Mouse (Mus musculus): Measurements from ENCODE around the gene Mettl16. TPM values are rescaled to one million over a fixed set of nuclear protein-coding genes. Genes with fewer than 3 reads are reported as not detected.

Mettl16 gene
- polyA plus RNA-seq, 1 experiment from 2014 or later = 54.2 TPM

DNA sequence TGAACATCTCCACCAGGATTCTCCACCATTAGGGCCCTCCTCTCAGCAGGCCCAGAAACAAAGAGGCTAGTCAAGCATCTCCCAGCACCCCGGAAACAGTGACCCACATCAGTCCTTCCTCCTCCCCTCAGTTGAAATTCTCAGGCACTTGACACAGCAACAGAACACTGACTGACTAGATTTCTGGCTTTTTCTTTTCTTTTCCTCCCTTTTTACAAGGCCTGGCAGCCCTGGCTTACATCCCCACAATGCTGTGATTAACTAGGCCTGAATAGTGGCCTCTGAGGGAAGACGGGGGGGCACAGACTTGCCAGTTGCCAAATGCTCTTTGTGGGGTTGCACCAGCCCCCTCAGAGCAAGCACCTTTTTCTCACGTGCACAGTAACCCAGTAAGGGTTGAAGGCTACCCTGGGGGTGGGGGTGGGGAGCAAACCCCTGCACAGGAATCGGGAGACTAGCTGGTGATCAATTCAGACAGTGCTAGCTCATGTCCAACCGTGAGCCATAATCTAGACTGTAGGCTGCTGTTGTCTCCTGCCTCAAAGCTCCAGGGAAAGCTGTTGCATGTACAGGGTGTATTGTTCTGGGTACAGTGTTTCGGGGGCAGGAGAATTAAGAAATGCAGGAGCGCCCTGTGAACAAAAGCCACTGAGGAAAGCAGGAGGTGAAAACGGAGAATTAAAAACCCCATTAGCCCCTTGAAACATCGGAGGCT lies 19.1 kb upstream of the Mettl16 start:
- Histone ChIP-seq H3K27ac (peak overlapping the region; percentile 79), H3K4me3 (no peak overlapping the region), H3K9ac (peak overlapping the region; percentile 37; the same call in 1 of the 2 replicates), H3K36me3 (ENCODE audit: poor library complexity, severe bottlenecking) (no peaks in the 10 kb centered on the region), H3K4me2 (peak overlapping the region; percentile 35; the same call in 1 of the 2 replicates), H3K4me1 (peaks cover 13% of the 10 kb centered on the region), H3K9me3 (replicated peaks) (no peaks in the 10 kb centered on the region), H3K27me3 (no peaks in the 10 kb centered on the region)
- 7% methylated on average over 9 of the region's 9 CpGs for WGBS
- peak; percentile 62; the same call in 1 of the 2 replicates for ATAC-seq

DNA sequence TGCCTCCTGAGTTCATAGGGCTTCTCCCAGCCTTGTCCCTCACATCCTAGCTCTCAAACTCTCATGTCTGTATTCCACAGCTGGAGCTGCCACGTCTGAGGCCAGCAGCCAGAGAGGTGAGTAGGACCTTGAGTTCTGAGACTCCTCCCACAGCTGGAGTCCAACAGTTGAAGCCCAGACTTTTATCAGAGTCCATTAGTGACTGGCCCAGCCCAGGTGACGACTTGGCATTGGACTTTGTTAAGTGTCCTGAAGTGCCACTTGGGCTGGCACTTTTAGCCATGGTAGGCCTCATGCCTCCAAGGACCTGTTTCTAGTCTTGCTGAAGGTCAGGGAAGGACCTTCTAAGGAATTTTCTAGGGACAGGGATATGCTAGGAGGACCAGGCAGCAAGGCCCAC lies 14.0 kb upstream of the Mettl16 start:
- Histone ChIP-seq H3K27me3 (no peaks in the 10 kb centered on the region), H3K4me1 (peaks cover 5% of the 10 kb centered on the region), H3K4me3 (no peak overlapping the region), H3K9ac (no peak overlapping the region), H3K9me3 (replicated peaks) (no peaks in the 10 kb centered on the region), H3K36me3 (ENCODE audit: poor library complexity, severe bottlenecking) (no peaks in the 10 kb centered on the region), H3K4me2 (no peak overlapping the region), H3K27ac (no peak overlapping the region)
- no peak for ATAC-seq
- WGBS = 73% methylated on average over 2 of the region's 2 CpGs

DNA sequence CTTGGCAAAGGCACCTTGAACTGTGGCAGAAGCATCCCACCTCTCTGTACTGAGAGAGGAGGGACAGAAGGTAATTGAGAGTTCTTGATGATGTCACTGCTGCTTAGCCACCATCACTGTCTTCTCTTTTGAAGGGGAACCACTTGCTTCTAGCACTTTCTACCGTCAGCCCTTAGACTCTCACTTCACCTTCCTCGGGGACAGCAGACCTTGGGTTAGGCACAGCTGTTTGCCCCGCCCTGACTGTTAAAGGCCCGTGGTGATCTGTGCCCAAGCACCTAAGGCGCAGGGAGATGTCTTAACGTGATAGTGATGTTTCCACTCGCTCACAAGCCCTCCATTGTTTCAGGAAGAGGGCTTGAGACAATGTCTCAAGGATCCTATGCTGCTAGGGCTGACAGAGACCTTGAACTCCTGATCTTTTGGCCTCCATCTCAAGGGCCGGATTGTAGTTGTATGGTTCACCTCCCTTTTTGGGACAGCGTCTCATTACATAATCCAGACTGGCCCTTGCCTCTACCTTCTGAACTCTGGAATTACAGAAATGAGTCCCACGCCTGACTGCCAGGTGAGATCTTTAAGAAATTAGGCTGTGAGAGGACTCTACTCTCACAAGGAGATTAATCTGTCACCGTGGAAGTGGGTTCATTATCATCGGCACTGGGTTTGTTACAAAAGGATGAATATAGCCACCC lies 9.5 kb upstream of the Mettl16 start:
- Histone ChIP-seq H3K36me3 (ENCODE audit: poor library complexity, severe bottlenecking) (no peaks in the 10 kb centered on the region), H3K9me3 (replicated peaks) (no peaks in the 10 kb centered on the region), H3K4me2 (no peak overlapping the region), H3K4me1 (no peaks in the 10 kb centered on the region), H3K9ac (no peak overlapping the region), H3K4me3 (no peak overlapping the region), H3K27ac (no peak overlapping the region), H3K27me3 (no peaks in the 10 kb centered on the region)
- WGBS = 75% methylated on average over 12 of the region's 12 CpGs
- no peak for ATAC-seq

DNA sequence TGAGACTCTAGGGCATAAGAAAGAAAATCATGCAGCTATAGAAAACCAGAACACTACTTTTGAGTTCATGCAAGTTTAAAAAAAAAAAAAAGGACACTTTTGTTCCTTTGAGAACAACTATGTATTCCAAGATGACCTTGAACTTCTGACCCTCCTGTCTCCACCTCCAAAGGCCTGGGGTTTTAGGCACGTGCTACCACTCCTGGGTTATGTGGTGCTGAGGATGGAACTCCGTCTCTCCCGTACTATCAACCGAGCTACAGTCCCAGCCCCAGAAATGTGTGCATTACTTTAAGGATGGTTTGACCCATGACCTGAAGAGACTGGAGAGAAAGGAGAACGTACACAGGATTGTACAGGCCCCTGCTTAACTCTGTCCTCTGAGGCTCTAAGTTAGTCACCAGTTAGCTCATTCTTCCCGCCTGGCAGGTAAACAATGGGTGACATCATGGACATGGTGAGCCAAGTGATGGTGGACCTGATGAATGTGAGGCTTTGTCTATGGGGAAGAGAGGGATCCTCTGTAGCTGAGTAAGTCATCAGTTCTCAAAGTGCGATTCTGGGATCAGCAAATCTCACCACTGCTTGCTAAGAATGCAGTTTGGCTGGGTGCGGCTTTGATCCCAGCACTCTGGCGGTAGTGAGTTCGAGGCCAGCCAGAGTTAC lies 6.5 kb upstream of the Mettl16 start:
- no peak for ATAC-seq
- Histone ChIP-seq H3K4me3 (no peak overlapping the region), H3K27me3 (no peaks in the 10 kb centered on the region), H3K4me2 (no peak overlapping the region), H3K9me3 (replicated peaks) (no peaks in the 10 kb centered on the region), H3K36me3 (ENCODE audit: poor library complexity, severe bottlenecking) (no peaks in the 10 kb centered on the region), H3K4me1 (no peaks in the 10 kb centered on the region), H3K27ac (no peak overlapping the region), H3K9ac (no peak overlapping the region)
- 78% methylated on average over 10 of the region's 10 CpGs for WGBS

DNA sequence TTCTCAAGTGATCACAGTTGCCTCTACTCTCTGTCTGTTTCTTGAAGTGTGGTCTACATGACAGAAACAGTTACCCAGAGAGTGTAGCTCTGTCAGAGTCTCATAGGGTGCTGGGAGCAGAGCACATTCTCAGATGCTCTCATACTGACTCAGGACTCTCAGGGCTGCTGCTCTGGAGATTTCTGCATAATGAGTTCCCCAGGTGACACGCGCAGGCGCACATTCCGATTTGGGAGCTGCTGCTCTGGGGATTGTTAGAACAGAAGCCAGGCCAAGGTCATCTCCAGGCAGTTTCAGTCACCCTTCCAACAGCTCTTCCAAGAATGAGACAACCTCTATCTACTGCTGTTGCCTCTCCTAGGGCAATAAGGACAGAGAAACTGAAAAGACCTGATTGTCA lies 3.2 kb upstream of the Mettl16 start:
- Histone ChIP-seq H3K36me3 (ENCODE audit: poor library complexity, severe bottlenecking) (no peaks in the 10 kb centered on the region), H3K9ac (no peak overlapping the region), H3K4me3 (no peak overlapping the region), H3K9me3 (replicated peaks) (no peaks in the 10 kb centered on the region), H3K4me1 (peaks cover 16% of the 10 kb centered on the region), H3K4me2 (no peak overlapping the region), H3K27ac (no peak overlapping the region), H3K27me3 (no peaks in the 10 kb centered on the region)
- no peak for ATAC-seq
- 83% methylated on average over 4 of the region's 4 CpGs for WGBS

DNA sequence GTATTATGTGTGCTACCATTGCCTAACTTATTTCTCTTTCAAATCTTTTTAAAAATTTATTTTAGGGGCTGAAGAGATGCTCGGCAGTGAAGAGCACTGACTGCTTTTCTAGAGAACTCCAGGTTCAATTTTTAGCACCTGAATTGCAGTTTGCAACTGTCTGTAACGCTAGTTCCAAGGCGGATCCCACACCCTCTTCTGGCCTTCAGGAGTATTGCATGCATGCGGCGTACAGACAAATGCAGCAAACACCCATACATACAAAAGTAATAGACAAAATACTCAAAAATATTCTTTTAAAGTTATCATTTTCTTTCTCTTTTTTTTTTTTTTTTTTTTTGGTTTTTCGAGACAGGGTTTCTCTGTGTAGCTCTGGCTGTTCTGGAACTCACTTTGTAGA lies 2.6 kb upstream of the Mettl16 start:
- H3K9ac ChIP-seq = no peak overlapping the region
- ATAC-seq = no peak
- 31% methylated on average over 6 of the region's 6 CpGs for WGBS
- no peak overlapping the region for H3K4me2 ChIP-seq
- H3K27ac ChIP-seq = no peak overlapping the region
- no peak overlapping the region for H3K4me3 ChIP-seq
- peaks cover 17% of the 10 kb centered on the region for H3K4me1 ChIP-seq
- H3K9me3 ChIP-seq (replicated peaks) = no peaks in the 10 kb centered on the region
- H3K36me3 ChIP-seq (ENCODE audit: poor library complexity, severe bottlenecking) = peaks cover under 1% of the 10 kb centered on the region; the same call in 1 of the 2 replicates
- H3K27me3 ChIP-seq = no peaks in the 10 kb centered on the region

DNA sequence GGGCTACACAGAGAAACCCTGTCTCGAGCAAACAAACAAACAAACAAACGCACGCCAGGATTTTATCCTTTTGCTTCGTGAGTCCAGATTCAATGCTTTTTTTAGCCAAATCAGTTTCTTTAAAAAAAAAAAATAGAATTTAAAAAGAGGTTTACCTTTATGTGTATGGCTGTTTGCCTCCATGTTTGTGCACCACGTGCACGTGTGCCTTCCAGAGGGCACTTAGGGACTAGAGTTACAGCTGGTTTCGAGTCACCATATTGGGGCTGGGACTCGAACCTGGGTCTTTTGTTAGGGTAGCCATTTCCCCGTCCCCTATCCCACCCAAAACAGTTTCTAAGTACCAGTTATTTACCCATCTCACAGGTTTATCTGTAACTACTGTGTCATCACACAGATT lies 593 bp upstream of the Mettl16 start:
- peaks cover 17% of the 10 kb centered on the region for H3K4me1 ChIP-seq
- H3K4me2 ChIP-seq = peak overlapping the region; percentile 80
- 82% methylated on average over 9 of the region's 9 CpGs for WGBS
- peaks cover 18% of the 10 kb centered on the region for H3K36me3 ChIP-seq (ENCODE audit: poor library complexity, severe bottlenecking)
- peak overlapping the region; percentile 92 for H3K27ac ChIP-seq
- peak overlapping the region; percentile 68 for H3K4me3 ChIP-seq
- no peaks in the 10 kb centered on the region for H3K9me3 ChIP-seq (replicated peaks)
- H3K9ac ChIP-seq = peak overlapping the region; percentile 79
- ATAC-seq = peak; percentile 2; the same call in 1 of the 2 replicates
- H3K27me3 ChIP-seq = no peaks in the 10 kb centered on the region

DNA sequence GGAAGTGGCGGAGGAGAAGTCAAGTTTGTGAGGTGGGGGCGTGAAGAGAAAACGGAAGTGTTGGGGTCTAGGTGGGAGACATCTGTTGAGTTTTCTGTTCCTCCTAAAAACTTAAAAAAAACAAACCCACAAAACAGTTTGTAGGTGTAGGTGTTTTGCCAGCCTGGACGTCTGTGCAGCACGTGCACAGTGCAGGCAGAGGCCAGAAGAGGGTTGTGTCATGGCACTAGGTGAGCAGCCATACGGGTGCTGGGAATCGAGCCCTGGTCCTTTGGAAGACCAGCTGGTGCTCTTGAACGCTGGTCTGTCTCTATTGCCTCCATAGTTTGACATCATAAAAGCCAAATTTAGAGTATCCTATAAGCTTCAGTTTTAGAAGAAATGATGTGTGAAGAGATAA lies 604 bp downstream of the Mettl16 start:
- Histone ChIP-seq H3K27me3 (no peaks in the 10 kb centered on the region), H3K4me2 (peak overlapping the region; percentile 80), H3K9me3 (replicated peaks) (no peaks in the 10 kb centered on the region), H3K27ac (peak overlapping the region; percentile 92), H3K4me1 (peaks cover 17% of the 10 kb centered on the region), H3K4me3 (peak overlapping the region; percentile 68), H3K9ac (peak overlapping the region; percentile 79), H3K36me3 (ENCODE audit: poor library complexity, severe bottlenecking) (peaks cover 30% of the 10 kb centered on the region)
- 13% methylated on average over 8 of the region's 8 CpGs for WGBS
- ATAC-seq = peak; percentile 33; the same call in 1 of the 2 replicates

DNA sequence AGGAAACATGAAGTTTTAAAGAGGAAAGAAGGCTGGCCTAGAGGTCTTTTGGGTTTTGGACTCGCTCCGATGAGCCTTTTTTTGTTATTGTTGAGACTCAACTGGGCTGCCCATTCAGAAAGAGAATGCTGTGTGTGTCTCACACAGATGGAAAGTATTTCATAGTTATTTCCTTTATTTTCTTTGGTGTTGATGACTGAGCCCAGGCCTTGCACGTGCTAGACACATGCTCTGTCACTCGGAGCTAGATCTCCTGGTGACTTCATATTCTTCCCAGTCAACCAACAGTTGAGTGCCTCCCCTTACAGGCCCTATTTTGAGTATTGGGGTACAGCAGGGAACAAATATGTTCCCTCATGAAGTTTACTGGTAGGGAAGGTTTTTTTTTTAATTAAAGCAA lies 1.0 kb downstream of the Mettl16 start:
- Histone ChIP-seq H3K4me3 (peak overlapping the region; percentile 68), H3K4me1 (peaks cover 17% of the 10 kb centered on the region), H3K9me3 (replicated peaks) (no peaks in the 10 kb centered on the region), H3K27ac (no peak overlapping the region), H3K9ac (0 out of 2 replicates have a peak overlapping the region, but pooled peaks have one; percentile 79), H3K4me2 (peak overlapping the region; percentile 80), H3K36me3 (ENCODE audit: poor library complexity, severe bottlenecking) (peaks cover 32% of the 10 kb centered on the region), H3K27me3 (no peaks in the 10 kb centered on the region)
- 72% methylated on average over 4 of the region's 4 CpGs for WGBS
- ATAC-seq = no peak

DNA sequence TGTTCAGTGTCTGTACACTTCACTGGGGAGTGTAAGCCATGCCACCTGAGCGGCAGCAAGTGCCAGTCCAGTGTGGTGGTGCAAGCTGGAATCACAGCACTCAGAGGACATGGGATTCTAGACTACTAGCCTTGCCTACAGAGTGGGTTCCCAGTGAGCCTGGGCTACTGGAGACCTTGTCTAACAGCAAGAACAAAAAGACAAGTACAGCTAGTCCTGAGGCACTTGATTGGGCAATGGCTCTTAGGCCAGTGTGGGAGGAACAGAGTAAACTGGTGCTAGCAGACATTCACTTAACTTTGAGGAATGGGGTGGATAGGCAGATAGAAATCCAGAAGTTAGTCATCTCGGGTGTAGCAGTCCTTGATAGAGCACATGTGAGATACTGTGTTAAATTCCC lies 1.8 kb downstream of the Mettl16 start:
- no peaks in the 10 kb centered on the region for H3K27me3 ChIP-seq
- no peak overlapping the region for H3K9ac ChIP-seq
- peaks cover 17% of the 10 kb centered on the region for H3K4me1 ChIP-seq
- H3K4me2 ChIP-seq = no peak overlapping the region
- peaks cover 39% of the 10 kb centered on the region for H3K36me3 ChIP-seq (ENCODE audit: poor library complexity, severe bottlenecking)
- no peak for ATAC-seq
- 84% methylated on average over 2 of the region's 2 CpGs for WGBS
- no peak overlapping the region for H3K4me3 ChIP-seq
- H3K27ac ChIP-seq = no peak overlapping the region
- no peaks in the 10 kb centered on the region for H3K9me3 ChIP-seq (replicated peaks)

DNA sequence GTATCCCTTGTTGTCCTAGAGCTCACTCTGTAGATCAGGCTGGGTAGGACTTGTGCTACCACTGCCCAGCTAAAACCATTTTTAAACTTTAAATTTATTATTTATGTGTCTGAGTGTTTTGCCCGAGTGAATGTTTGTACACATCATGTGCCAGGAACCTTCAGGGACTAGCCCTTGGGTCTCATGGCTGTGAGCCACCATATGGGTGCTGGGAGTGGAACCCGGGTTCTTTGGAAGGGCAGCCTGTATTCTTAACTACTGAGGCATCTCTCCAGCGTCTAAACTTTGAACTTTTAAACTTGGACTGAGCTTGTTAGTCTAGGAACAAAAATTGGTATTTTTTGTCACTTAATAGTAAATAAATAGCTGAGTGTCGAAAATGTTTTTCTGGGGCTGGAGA lies 22.2 kb downstream of the Mettl16 start:
- H3K27ac ChIP-seq = no peak overlapping the region
- H3K4me2 ChIP-seq = no peak overlapping the region
- peaks cover 76% of the 10 kb centered on the region for H3K36me3 ChIP-seq (ENCODE audit: poor library complexity, severe bottlenecking)
- no peak for ATAC-seq
- no peak overlapping the region for H3K9ac ChIP-seq
- H3K4me3 ChIP-seq = no peak overlapping the region
- WGBS = 94% methylated on average over 4 of the region's 4 CpGs
- no peaks in the 10 kb centered on the region for H3K9me3 ChIP-seq (replicated peaks)
- H3K4me1 ChIP-seq = no peaks in the 10 kb centered on the region
- no peaks in the 10 kb centered on the region for H3K27me3 ChIP-seq

DNA sequence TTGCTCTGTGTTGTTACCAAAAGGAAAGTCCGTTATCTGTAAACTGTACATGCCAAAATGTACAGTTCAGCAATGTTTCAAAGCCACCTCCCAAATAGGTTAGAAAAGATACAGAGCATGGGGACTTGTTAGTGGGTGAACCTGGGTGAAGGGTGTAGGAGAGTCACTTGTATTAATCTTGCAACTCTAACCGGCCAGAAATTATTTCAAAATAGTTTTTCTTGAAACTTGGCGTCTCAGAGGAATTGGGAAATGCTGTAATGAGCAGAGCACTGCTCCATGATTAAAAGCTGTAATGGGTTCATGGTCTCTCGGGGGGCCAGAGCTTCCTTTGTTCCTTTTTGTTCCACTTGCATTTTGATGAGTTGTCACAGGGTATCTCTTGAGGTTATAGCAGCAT lies 30.0 kb downstream of the Mettl16 start:
- no peak overlapping the region for H3K27ac ChIP-seq
- no peak overlapping the region for H3K4me3 ChIP-seq
- H3K4me1 ChIP-seq = no peaks in the 10 kb centered on the region
- peaks cover 60% of the 10 kb centered on the region for H3K36me3 ChIP-seq (ENCODE audit: poor library complexity, severe bottlenecking)
- no peak overlapping the region for H3K9ac ChIP-seq
- no peak overlapping the region for H3K4me2 ChIP-seq
- H3K9me3 ChIP-seq (replicated peaks) = no peaks in the 10 kb centered on the region
- ATAC-seq = no peak
- no peaks in the 10 kb centered on the region for H3K27me3 ChIP-seq
- 73% methylated on average over 4 of the region's 4 CpGs for WGBS
